Mouse (Mus musculus) CH12F3 (cell line): Measurements from ENCODE around the gene Nanos1.

Experiments used
- in situ Hi-C: fragments of 300-500 bp; cut with MboI; formaldehyde crosslinking; loops from 2 replicates; pipeline ENCODE4 v1.14.3; 2020; ENCODE audit warnings: low sequenced_read_pairs

Gene Nanos1

GRCm38 (mm10) chr19:60755438-60756191 is at the start of gene Nanos1:
Gene Nanos1, plus strand, starts transcription at chr19:60755987.
- in situ Hi-C loops, result no loop called here

- in situ Hi-C loops, result no loop called here
Measured at GRCm38 (mm10) chr19:60709193-60709900, 46.4 kb upstream of the Nanos1 start.

GRCm38 (mm10) chr19:60710196-60710595 is 45.6 kb upstream of the Nanos1 start:
- in situ Hi-C loops, result no loop called here

GRCm38 (mm10) chr19:60712577-60712976 is 43.2 kb upstream of the Nanos1 start:
- in situ Hi-C loops, result no loop called here

GRCm38 (mm10) chr19:60716381-60716780 is 39.4 kb upstream of the Nanos1 start:
- in situ Hi-C loops, result no loop called here

- in situ Hi-C loops, result no loop called here
Measured at GRCm38 (mm10) chr19:60730281-60730852, 25.4 kb upstream of the Nanos1 start.

- in situ Hi-C loops, result no loop called here
Measured at GRCm38 (mm10) chr19:60731299-60731698, 24.5 kb upstream of the Nanos1 start.

GRCm38 (mm10) chr19:60731966-60732365 is 23.8 kb upstream of the Nanos1 start:
- in situ Hi-C loops, result no loop called here

- in situ Hi-C loops, result no loop called here
Measured at GRCm38 (mm10) chr19:60740560-60740959, 15.2 kb upstream of the Nanos1 start.

- in situ Hi-C loops, result no loop called here
Measured at GRCm38 (mm10) chr19:60743767-60744547, 11.8 kb upstream of the Nanos1 start.

GRCm38 (mm10) chr19:60747801-60748200 is 8.0 kb upstream of the Nanos1 start:
- in situ Hi-C loops, result no loop called here

- in situ Hi-C loops, result no loop called here
Measured at GRCm38 (mm10) chr19:60756192-60757098, 658 bp downstream of the Nanos1 start.

GRCm38 (mm10) chr19:60757099-60757785 is 1.5 kb downstream of the Nanos1 start:
- in situ Hi-C loops, result no loop called here

GRCm38 (mm10) chr19:60758896-60759835 is 3.4 kb downstream of the Nanos1 start:
- in situ Hi-C loops, result no loop called here

- in situ Hi-C loops, result no loop called here
Measured at GRCm38 (mm10) chr19:60773366-60773765, 17.6 kb downstream of the Nanos1 start.

- in situ Hi-C loops, result no loop called here
Measured at GRCm38 (mm10) chr19:60782034-60782433, 26.2 kb downstream of the Nanos1 start.

- in situ Hi-C loops, result no loop called here
Measured at GRCm38 (mm10) chr19:60784712-60785111, 28.9 kb downstream of the Nanos1 start.

- in situ Hi-C loops, result no loop called here
Measured at GRCm38 (mm10) chr19:60787465-60788150, 31.8 kb downstream of the Nanos1 start.
